Mouse (Mus musculus): ENCODE results near the gene Tedc2. TPM values are rescaled to one million over a fixed set of nuclear protein-coding genes. Genes with fewer than 3 reads are reported as not detected.
A peak's percentile ranks its signal among the peaks of the same experiment; 100 is the strongest.

Tedc2 gene
- total and polyA plus RNA-seq, 3 experiments = 22.6 to 24.6 TPM; not detected in 1

GRCm38 (mm10) chr17:24223513-24223912 is 2.9 kb upstream of the Tedc2 start:
- Histone ChIP-seq H3K4me3 (ENCODE audit: control insufficient read depth in 1 of 2, insufficient read depth in 1 of 2, low read depth in 2 of 2, low read length in 2 of 2) (no peak overlapping the region), H3K27ac (ENCODE audit: control insufficient read depth, low read depth, low read length) (no peak overlapping the region), H3K27me3 (ENCODE audit: control insufficient read depth in 1 of 2, insufficient read depth in 2 of 2, low read length in 2 of 2) (no peaks in the 10 kb centered on the region), H3K4me1 (ENCODE audit: control insufficient read depth in 1 of 2, insufficient read depth in 2 of 2, low read length in 2 of 2) (peaks cover 3 to 11% of the 10 kb centered on the region in 2 experiments; a peak in 3 of 4 replicates), H3K79me2 (ENCODE audit: control insufficient read depth, insufficient read depth, low read length, poor library complexity) (peaks cover 14% of the 10 kb centered on the region), H3K9me3 (replicated peaks; ENCODE audit: insufficient read depth, low read length) (no peaks in the 10 kb centered on the region), H3K9ac (ENCODE audit: control insufficient read depth, low read depth, low read length, poor library complexity, severe bottlenecking) (no peak overlapping the region), H3K36me3 (ENCODE audit: control insufficient read depth in 1 of 2, insufficient read depth in 2 of 2, low read length in 2 of 2) (peaks cover 3 to 5% of the 10 kb centered on the region in 2 experiments; a peak in 3 of 4 replicates)
- TF ChIP-seq TBP (IDR thresholded peaks at IDR 0.05; ENCODE audit: low read depth, low read length) = no peak
- no peak for TF ChIP-seq SIN3A (IDR thresholded peaks at IDR 0.05; ENCODE audit: low read length)
- TF ChIP-seq MAX (IDR thresholded peaks at IDR 0.05; ENCODE audit: low read length) = no peak
- no peak for TF ChIP-seq POLR2AphosphoS5 (IDR thresholded peaks at IDR 0.05; ENCODE audit: borderline replicate concordance, low read depth, low read length)
- no peak for TF ChIP-seq ZNF384 (IDR thresholded peaks at IDR 0.05; ENCODE audit: low read depth, low read length)
- no peak for TF ChIP-seq GATA1 (IDR thresholded peaks at IDR 0.05; ENCODE audit: low read depth, low read length)
- no peak for TF ChIP-seq EP300 (IDR thresholded peaks at IDR 0.05; ENCODE audit: low read depth in 1 of 2, low read length in 2 of 2)
- DNase-seq (ENCODE audit: low read depth, low spot score) = no peak

DNA sequence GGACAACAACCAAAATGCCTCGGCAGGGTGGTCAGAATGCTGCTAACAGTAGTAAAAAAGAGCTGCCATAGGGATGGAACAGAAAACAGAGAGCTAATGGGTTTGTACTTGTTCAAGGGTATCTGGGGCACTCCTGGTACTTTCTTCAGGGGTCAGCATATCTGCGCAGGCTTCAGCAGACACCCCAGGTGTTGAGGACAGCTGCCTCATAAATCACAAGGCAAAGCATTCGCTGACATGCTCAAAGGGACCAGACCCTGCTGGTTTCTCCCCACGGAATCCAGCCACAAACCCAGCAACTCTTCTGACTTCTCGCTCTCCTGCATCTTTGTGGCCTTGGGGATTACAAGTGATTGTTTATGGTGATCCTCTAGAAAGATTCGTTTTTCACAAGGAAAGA is 2.0 kb upstream of the Tedc2 start:
- Histone ChIP-seq H3K36me3 (ENCODE audit: control insufficient read depth in 1 of 2, insufficient read depth in 2 of 2, low read length in 2 of 2) (peaks cover 5 to 6% of the 10 kb centered on the region in 2 experiments; a peak in 3 of 4 replicates), H3K79me2 (ENCODE audit: control insufficient read depth, insufficient read depth, low read length, poor library complexity) (peaks cover 18% of the 10 kb centered on the region), H3K4me3 (ENCODE audit: control insufficient read depth in 1 of 2, insufficient read depth in 1 of 2, low read depth in 2 of 2, low read length in 2 of 2) (no peak overlapping the region), H3K27me3 (ENCODE audit: control insufficient read depth in 1 of 2, insufficient read depth in 2 of 2, low read length in 2 of 2) (no peaks in the 10 kb centered on the region), H3K9me3 (replicated peaks; ENCODE audit: insufficient read depth, low read length) (no peaks in the 10 kb centered on the region), H3K4me1 (ENCODE audit: control insufficient read depth in 1 of 2, insufficient read depth in 2 of 2, low read length in 2 of 2) (peaks cover 3 to 14% of the 10 kb centered on the region in 2 experiments; a peak in 3 of 4 replicates), H3K27ac (ENCODE audit: control insufficient read depth, low read depth, low read length) (no peak overlapping the region), H3K9ac (ENCODE audit: control insufficient read depth, low read depth, low read length, poor library complexity, severe bottlenecking) (no peak overlapping the region)
- no peak for TF ChIP-seq JUND (IDR thresholded peaks at IDR 0.05; ENCODE audit: low read depth, low read length)
- TF ChIP-seq POLR2AphosphoS5 (IDR thresholded peaks at IDR 0.05; ENCODE audit: borderline replicate concordance, low read depth, low read length) = 0 out of 2 replicates have a peak, but pooled peaks have one; percentile 18
- DNase-seq (ENCODE audit: low read depth, low spot score) = no peak

DNA sequence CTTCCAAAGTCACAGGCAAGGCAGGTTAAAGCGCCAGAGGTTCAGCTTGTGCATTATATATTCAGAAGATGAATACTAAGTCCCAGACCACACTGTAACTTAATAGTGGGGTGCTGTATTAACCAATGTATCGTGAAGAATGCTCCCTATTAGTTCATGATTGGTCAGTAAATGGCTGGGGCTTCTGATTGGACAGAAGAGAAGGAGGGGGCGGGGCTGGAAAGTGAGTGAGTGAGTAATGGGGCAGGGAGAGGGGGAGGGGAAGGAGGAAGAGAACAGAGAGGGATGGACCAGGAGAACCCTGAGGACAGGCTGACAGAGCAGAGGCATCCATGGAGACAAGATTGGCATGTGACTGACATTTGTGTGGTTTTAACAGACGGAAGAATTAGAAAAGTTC is 3.8 kb downstream of the Tedc2 start:
- peak; percentile 90 for DNase-seq (ENCODE audit: low read depth, low spot score)
- H3K9me3 ChIP-seq (replicated peaks; ENCODE audit: insufficient read depth, low read length) = no peaks in the 10 kb centered on the region
- no peak overlapping the region for H3K4me3 ChIP-seq (ENCODE audit: control insufficient read depth in 1 of 2, insufficient read depth in 1 of 2, low read depth in 2 of 2, low read length in 2 of 2)
- peaks cover 7 to 8% of the 10 kb centered on the region in 2 experiments; a peak in 3 of 4 replicates for H3K36me3 ChIP-seq (ENCODE audit: control insufficient read depth in 1 of 2, insufficient read depth in 2 of 2, low read length in 2 of 2)
- TF ChIP-seq CHD2 (IDR thresholded peaks at IDR 0.05; ENCODE audit: low read length) (peak; percentile 43), MYB (IDR thresholded peaks at IDR 0.05; ENCODE audit: low read depth, low read length) (no peak)
- peaks cover 3 to 14% of the 10 kb centered on the region in 2 experiments; a peak in 3 of 4 replicates for H3K4me1 ChIP-seq (ENCODE audit: control insufficient read depth in 1 of 2, insufficient read depth in 2 of 2, low read length in 2 of 2)
- peaks cover 18% of the 10 kb centered on the region for H3K79me2 ChIP-seq (ENCODE audit: control insufficient read depth, insufficient read depth, low read length, poor library complexity)
- H3K27me3 ChIP-seq (ENCODE audit: control insufficient read depth in 1 of 2, insufficient read depth in 2 of 2, low read length in 2 of 2) = no peaks in the 10 kb centered on the region
- H3K9ac ChIP-seq (ENCODE audit: control insufficient read depth, low read depth, low read length, poor library complexity, severe bottlenecking) = no peak overlapping the region
- H3K27ac ChIP-seq (ENCODE audit: control insufficient read depth, low read depth, low read length) = no peak overlapping the region

Data from MEL (cell line).